Mouse (Mus musculus) olfactory bulb, adult 2 months (tissue): ENCODE data around the gene Sf3b2. TPM values are rescaled to one million over a fixed set of nuclear protein-coding genes. Genes with fewer than 3 reads are reported as not detected.
"Not testable (repeated sequence)": the region's sequence is repeated elsewhere in the genome, so short reads cannot be mapped to it uniquely, and the experiment has no call there.

Experiments
- H3K27ac ChIP-seq: fragments of 200-500 bp; 2 replicates; pipeline ENCODE4 v1.5.1; 2012; ENCODE audit warnings: low read depth, low read length; ENCODE audit not compliant: insufficient read depth
- H3K4me1 ChIP-seq: fragments of 200-500 bp; 2 replicates; pipeline ENCODE4 v1.6.1; 2012; ENCODE audit warnings: low read length; ENCODE audit not compliant: control insufficient read depth, insufficient read depth
- H3K4me3 ChIP-seq: fragments of 200-500 bp; 2 replicates; pipeline ENCODE4 v1.5.1; 2012; ENCODE audit warnings: mild to moderate bottlenecking, low read depth, low read length, moderate library complexity; ENCODE audit not compliant: insufficient read depth
- CTCF ChIP-seq: fragments of 200-500 bp; IDR thresholded peaks from 2 replicates; pipeline ENCODE4 v1.5.1; 2012; ENCODE audit warnings: low read depth, mild to moderate bottlenecking, low read length, moderate library complexity; ENCODE audit not compliant: insufficient read depth
- POLR2A ChIP-seq: fragments of 200-500 bp; IDR thresholded peaks from 2 replicates; pipeline ENCODE4 v1.6.1; 2012; ENCODE audit warnings: mild to moderate bottlenecking, low read depth, low read length, moderate library complexity; ENCODE audit not compliant: insufficient read depth
- WGBS: fragments of 180-500 bp; shearing (Covaris S2); methylation state at CpG from one replicate; pipeline ENCODE4 v1.1.7; 2018; 5-methylcytosine and 5-hydroxymethylcytosine counted together
- polyA plus RNA-seq: library from polyadenylated mRNA; stranded (reverse); fragments of >200 nt; gene quantifications from 2 replicates; pipeline ENCODE4 v1.2.4, GENCODE M21; 2012; ENCODE audit warnings: low replicate concordance; ENCODE audit not compliant: missing spikeins, insufficient read depth, insufficient read length

The Sf3b2 gene
- polyA plus RNA-seq, 1 experiment, result not detected

DNA sequence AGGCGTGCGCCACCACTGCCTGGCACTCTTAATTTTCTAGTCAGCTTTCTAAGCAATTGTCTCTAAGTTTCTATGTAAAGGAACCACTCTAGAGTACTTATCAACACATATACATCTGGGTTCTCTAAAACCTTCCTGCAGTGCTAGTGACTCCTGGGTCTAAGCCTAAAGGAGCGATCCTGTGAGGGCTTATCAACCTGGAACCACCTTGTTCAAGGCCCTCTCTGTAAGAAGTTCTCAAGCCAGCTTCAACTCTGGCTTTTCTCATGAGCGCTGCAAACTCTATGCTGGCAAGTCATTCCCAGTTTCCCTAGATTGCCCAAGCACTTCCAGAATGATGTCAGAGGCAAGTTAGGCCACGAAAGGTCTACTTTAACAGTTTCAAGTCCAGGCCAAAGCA lies 28.2 kb downstream of the Sf3b2 start:
- no peak overlapping the region for H3K4me3 ChIP-seq
- H3K4me1 ChIP-seq, result peaks cover under 1% of the 10 kb centered on the region
- 96% methylated on average over 5 of the region's 5 CpGs for WGBS
- TF ChIP-seq POLR2A (no peak), CTCF (no peak)
- H3K27ac ChIP-seq, result no peak overlapping the region

DNA sequence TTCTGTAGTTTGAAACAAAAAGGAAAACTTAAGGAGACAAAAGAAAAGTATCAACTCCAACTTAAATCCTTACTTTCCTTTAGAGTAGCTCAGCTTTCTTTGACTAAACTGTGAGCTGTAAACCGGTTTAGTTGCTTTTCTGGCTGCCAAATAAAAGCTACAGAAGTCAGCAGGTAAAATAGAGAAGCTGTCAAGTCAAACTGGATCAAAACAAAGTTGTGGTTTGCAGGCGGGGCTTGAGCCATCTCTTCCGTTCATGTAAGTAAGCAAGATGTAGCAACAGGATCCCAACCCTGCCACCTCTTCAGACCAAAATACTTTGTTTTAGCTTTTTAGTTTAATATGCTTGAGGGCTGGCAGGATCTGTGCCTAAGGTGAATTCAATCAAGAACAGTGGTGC lies 38.1 kb downstream of the Sf3b2 start:
- no peak overlapping the region for H3K27ac ChIP-seq
- H3K4me1 ChIP-seq, result peaks cover under 1% of the 10 kb centered on the region; the same call in 1 of the 2 replicates
- no peak for TF ChIP-seq POLR2A
- TF ChIP-seq CTCF, result no peak
- H3K4me3 ChIP-seq, result no peak overlapping the region
- WGBS, result 62% methylated on average over 3 of the region's 3 CpGs

DNA sequence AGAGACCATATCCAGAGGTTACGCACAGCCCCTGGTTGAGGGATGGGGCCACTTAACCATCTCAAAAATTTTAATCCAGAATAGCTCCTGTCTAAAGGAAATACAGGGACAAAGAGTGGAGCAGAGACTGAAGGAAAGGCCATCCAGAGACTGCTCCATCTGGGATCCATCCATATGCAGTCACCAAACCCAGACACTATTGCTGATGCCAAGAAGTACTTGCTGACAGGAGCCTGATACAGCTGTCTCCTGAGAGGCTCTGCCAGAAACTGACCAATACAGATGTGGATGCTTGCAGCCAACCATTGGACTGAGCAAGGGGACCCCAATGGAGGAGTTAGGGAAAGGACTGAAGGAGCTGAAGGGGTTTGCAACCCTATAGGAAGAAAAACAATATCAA lies 58.3 kb downstream of the Sf3b2 start:
- WGBS, result 100% methylated on average over 1 of the region's 1 CpGs
- H3K4me1 ChIP-seq, H3K27ac ChIP-seq: not testable (repeated sequence)

GRCm38 (mm10) chr19:5232696-5233095 lies 62.6 kb downstream of the Sf3b2 start:
- TF ChIP-seq CTCF, result no peak
- TF ChIP-seq POLR2A, result no peak
- no peaks in the 10 kb centered on the region for H3K4me1 ChIP-seq
- H3K4me3 ChIP-seq, result no peak overlapping the region
- no peak overlapping the region for H3K27ac ChIP-seq
- 89% methylated on average over 4 of the region's 4 CpGs for WGBS

More for the DNA sequence above, 58.3 kb downstream of the Sf3b2 start:
- not testable (repeated sequence) for H3K4me3 ChIP-seq

DNA sequence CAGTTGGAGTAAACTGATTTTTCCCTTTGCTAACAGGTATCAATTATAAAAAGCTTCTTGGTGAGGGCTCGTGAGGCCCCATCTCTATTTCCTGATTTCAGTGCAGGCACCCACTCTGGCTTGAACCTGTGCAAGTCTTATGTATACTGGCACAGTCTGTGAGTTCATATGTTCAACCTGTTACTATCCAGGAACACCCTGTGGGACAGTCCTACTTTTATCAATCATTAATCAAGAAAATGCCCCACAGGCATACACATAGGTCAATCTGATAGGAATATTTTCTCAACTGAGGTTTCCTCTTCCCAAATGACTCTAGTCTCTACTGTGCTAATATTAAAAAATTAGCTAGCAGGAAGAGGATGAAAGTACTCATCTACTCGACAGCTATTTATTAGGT lies 65.1 kb downstream of the Sf3b2 start:
- WGBS, result 86% methylated on average over 2 of the region's 2 CpGs
- H3K4me3 ChIP-seq, result no peak overlapping the region
- no peaks in the 10 kb centered on the region for H3K4me1 ChIP-seq
- TF ChIP-seq CTCF (no peak), POLR2A (no peak)
- no peak overlapping the region for H3K27ac ChIP-seq

GRCm38 (mm10) chr19:5224624-5225023 lies 70.6 kb downstream of the Sf3b2 start:
- TF ChIP-seq POLR2A (no peak), CTCF (no peak)
- Histone ChIP-seq H3K27ac (no peak overlapping the region), H3K4me3 (no peak overlapping the region), H3K4me1 (no peaks in the 10 kb centered on the region)
- WGBS, result 60% methylated on average over 2 of the region's 2 CpGs

DNA sequence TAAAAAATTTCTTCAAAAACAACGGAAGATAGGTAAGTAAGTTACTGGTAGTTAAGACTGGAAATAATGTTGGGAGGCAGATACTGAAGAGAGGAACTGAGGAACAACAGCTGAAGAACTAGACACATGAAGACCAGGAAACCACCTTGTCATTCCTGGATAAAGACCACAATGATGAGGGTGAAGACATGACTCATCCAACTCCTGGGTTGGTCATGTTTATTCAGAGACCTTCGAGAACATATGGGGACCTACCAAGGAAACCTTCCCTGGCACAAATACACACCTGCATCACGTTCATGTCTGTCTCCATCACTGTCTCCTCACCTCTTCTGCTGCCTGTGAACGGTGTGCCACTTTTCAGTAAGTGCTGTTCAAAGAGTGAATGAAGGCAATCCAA lies 71.2 kb downstream of the Sf3b2 start:
- TF ChIP-seq CTCF (no peak), POLR2A (no peak)
- no peak overlapping the region for H3K4me3 ChIP-seq
- no peak overlapping the region for H3K27ac ChIP-seq
- 92% methylated on average over 4 of the region's 4 CpGs for WGBS
- no peaks in the 10 kb centered on the region for H3K4me1 ChIP-seq

Other genes starting within 250 kb of the Sf3b2 start
- gene Rin1, start 245.0 kb downstream of the Sf3b2 start, polyA plus RNA-seq, result not detected in 2 replicates
- gene Cd248, start 227.4 kb downstream of the Sf3b2 start, polyA plus RNA-seq, result not detected in 2 replicates
- gene Tmem151a, start 209.9 kb downstream of the Sf3b2 start, polyA plus RNA-seq, result not detected in 2 replicates
- gene Yif1a, start 206.9 kb downstream of the Sf3b2 start, polyA plus RNA-seq, result not detected in 2 replicates
- gene Cnih2, start 196.9 kb downstream of the Sf3b2 start, polyA plus RNA-seq, result not detected in 2 replicates
- gene Rab1b, start 188.4 kb downstream of the Sf3b2 start, polyA plus RNA-seq, result not detected in 2 replicates
- not detected in 2 replicates for gene Klc2, start 176.9 kb downstream of the Sf3b2 start, polyA plus RNA-seq
- gene Pacs1, start 22.3 kb downstream of the Sf3b2 start, polyA plus RNA-seq, result not detected in 2 replicates
- not detected in 2 replicates for gene Gal3st3, start 2.9 kb upstream of the Sf3b2 start, polyA plus RNA-seq
- gene Catsper1, start 40.3 kb upstream of the Sf3b2 start, polyA plus RNA-seq, result not detected in 2 replicates
- not detected in 2 replicates for gene Cst6, start 54.1 kb upstream of the Sf3b2 start, polyA plus RNA-seq
- not detected in 2 replicates for gene Eif1ad, start 71.3 kb upstream of the Sf3b2 start, polyA plus RNA-seq
- gene Banf1, start 71.7 kb upstream of the Sf3b2 start, polyA plus RNA-seq, result not detected in 2 replicates
- not detected in 2 replicates for gene Sart1, start 93.2 kb upstream of the Sf3b2 start, polyA plus RNA-seq
- not detected in 2 replicates for gene Tsga10ip, start 107.1 kb upstream of the Sf3b2 start, polyA plus RNA-seq
- gene Drap1, start 129.5 kb upstream of the Sf3b2 start, polyA plus RNA-seq, result not detected in 2 replicates
- not detected in 2 replicates for gene AI837181, start 129.7 kb upstream of the Sf3b2 start, polyA plus RNA-seq
- gene Fosl1, start 152.1 kb upstream of the Sf3b2 start, polyA plus RNA-seq, result not detected in 2 replicates
- not detected in 2 replicates for gene Ccdc85b, start 162.4 kb upstream of the Sf3b2 start, polyA plus RNA-seq
- not detected in 2 replicates for gene Fibp, start 165.2 kb upstream of the Sf3b2 start, polyA plus RNA-seq
- gene Ctsw, start 173.1 kb upstream of the Sf3b2 start, polyA plus RNA-seq, result not detected in 2 replicates
- gene Efemp2, start 178.5 kb upstream of the Sf3b2 start, polyA plus RNA-seq, result not detected in 2 replicates
- gene Mus81, start 192.9 kb upstream of the Sf3b2 start, polyA plus RNA-seq, result not detected in 2 replicates
- 1,186 and 1,283 TPM in 2 replicates for gene Cfl1, start 195.0 kb upstream of the Sf3b2 start, polyA plus RNA-seq
- gene 1700020D05Rik, start 208.3 kb upstream of the Sf3b2 start, polyA plus RNA-seq, result not detected in 2 replicates
- gene Snx32, start 215.1 kb upstream of the Sf3b2 start, polyA plus RNA-seq, result not detected in 2 replicates